Mouse (Mus musculus): ENCODE results near the gene Entpd8.

DNA sequence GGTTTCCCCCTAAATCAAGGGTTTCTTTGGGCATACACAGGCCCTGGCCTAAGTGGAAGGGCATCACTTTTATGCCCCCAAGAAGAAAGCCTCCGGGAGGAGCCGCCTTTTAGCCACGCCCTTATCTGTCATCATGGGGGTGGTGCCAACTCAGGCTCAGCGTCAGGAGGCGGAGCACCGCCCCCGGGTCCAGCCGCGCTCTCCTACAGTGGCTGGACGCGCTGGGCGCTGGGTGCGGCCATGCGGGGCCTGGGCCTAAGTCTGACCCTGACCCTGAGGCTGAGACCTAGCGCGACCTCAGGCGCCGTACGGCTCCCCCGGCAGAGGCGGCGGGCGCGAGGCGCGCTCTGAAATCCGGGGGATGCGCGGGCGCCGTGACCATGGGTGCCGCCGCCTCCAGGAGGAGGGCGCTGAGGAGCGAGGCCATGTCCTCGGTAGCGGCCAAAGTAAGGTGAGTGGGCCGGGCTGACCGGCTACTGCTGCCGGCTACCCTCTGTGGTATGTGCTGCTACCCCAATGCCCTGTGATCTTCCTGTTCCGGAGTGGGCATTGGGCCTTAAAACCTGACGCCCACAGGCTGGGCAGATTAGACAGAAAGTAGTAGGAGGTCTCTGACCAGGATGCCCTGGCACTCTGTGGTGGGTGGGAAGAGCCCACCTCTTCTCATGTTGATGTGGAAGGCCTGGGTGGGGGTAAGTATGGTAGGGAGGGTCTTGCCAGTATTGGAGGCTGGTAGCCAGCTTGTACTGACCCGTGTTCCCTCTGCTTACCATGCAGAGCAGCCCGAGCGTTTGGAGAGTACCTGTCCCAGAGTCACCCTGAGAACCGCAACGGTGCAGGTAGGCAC, 25.7 kb upstream of the Entpd8 start, which contains the start of gene Nsmf:
- TF ChIP-seq CTCF (IDR thresholded peaks at IDR 0.05; ENCODE audit: borderline replicate concordance, control insufficient read depth, extremely low read depth, insufficient read depth, low read length, poor library complexity) = no peak
- no peak for TF ChIP-seq POLR2A (IDR thresholded peaks at IDR 0.05; ENCODE audit: control insufficient read depth, extremely low read depth, insufficient read depth, low read length, poor library complexity)
